Mouse (Mus musculus) lung, postnatal 0 days (tissue): ENCODE results near the gene Mpped1.

Experiments used
- CTCF ChIP-seq: IDR thresholded peaks from 2 replicates; pipeline ENCODE4 v1.5.1; 2016; ENCODE audit warnings: antibody characterized with exemption, mild to moderate bottlenecking
- EP300 ChIP-seq: IDR thresholded peaks from 2 replicates; pipeline ENCODE4 v1.6.1; 2016; ENCODE audit warnings: antibody characterized with exemption, mild to moderate bottlenecking, control low read depth

GRCm38 (mm10) chr15:83829226-83829625, 50.0 kb downstream of the Mpped1 start:
- TF ChIP-seq EP300 (no peak), CTCF (no peak)
